Mouse (Mus musculus) heart, embryonic 16.5 days (tissue): ENCODE results near the gene Myh11. TPM values are rescaled to one million over a fixed set of nuclear protein-coding genes. Genes with fewer than 3 reads are reported as not detected.
A peak's percentile ranks its signal among the peaks of the same experiment; 100 is the strongest.

Source experiments
- ATAC-seq: fragments of 200-750 bp; cut with Nextera tagmentation; replicated peaks from 2 replicates; pipeline ENCODE4 v1.8.0; 2017; ENCODE audit warnings: moderate number of reproducible peaks; ENCODE audit not compliant: insufficient read depth, low FRiP score; ENCODE audit errors: extremely low read depth
- H3K27ac ChIP-seq: fragments of 300-500 bp; sonication (generic); 2 replicates; pipeline ENCODE4 v1.5.1; 2014; ENCODE audit warnings: mild to moderate bottlenecking, low read length, control low read depth, moderate library complexity
- H3K27me3 ChIP-seq: fragments of 300-500 bp; sonication (generic); 2 replicates; pipeline ENCODE4 v1.6.1; 2014; ENCODE audit warnings: low read length, mixed read lengths; ENCODE audit not compliant: control insufficient read depth, insufficient read depth
- H3K36me3 ChIP-seq: fragments of 300-500 bp; sonication (generic); 2 replicates; pipeline ENCODE4 v1.6.1; 2014; ENCODE audit not compliant: control insufficient read depth, insufficient read depth
- H3K4me1 ChIP-seq: fragments of 300-500 bp; sonication (generic); 2 replicates; pipeline ENCODE4 v1.6.1; 2014; ENCODE audit warnings: low read length, mixed read lengths; ENCODE audit not compliant: control insufficient read depth, insufficient read depth
- H3K4me2 ChIP-seq: fragments of 300-500 bp; sonication (generic); 2 replicates; pipeline ENCODE4 v1.6.1; 2014; ENCODE audit warnings: low read depth, mild to moderate bottlenecking, control low read depth, low read length
- H3K4me3 ChIP-seq: fragments of 300-500 bp; sonication (generic); 2 replicates; pipeline ENCODE4 v1.5.1; 2014; ENCODE audit warnings: mild to moderate bottlenecking, control low read depth, low read length
- H3K9ac ChIP-seq: fragments of 300-500 bp; sonication (generic); 2 replicates; pipeline ENCODE4 v1.6.1; 2014; ENCODE audit warnings: low read length, control low read depth
- H3K9me3 ChIP-seq: fragments of 300-500 bp; sonication (generic); replicated peaks from 2 replicates; pipeline ENCODE4 v1.6.1; 2016; ENCODE audit warnings: low read length; ENCODE audit not compliant: control insufficient read depth
- WGBS: fragments of 180-500 bp; shearing (Covaris S2); extraction: QIAGEN DNeasy Blood & Tissue Kit; methylation state at CpG from one replicate; pipeline ENCODE4 v1.1.7; 2014; 5-methylcytosine and 5-hydroxymethylcytosine counted together
- polyA plus RNA-seq: library from polyadenylated mRNA; unstranded; fragments of >200 nt; fragmentation: Nextera tagmentation; extraction: Ambion mirVana; gene quantifications from 2 replicates; pipeline ENCODE4 v1.2.1, GENCODE M21; 2015

Myh11 gene
- 7.5 and 9.2 TPM in 2 replicates for polyA plus RNA-seq

DNA sequence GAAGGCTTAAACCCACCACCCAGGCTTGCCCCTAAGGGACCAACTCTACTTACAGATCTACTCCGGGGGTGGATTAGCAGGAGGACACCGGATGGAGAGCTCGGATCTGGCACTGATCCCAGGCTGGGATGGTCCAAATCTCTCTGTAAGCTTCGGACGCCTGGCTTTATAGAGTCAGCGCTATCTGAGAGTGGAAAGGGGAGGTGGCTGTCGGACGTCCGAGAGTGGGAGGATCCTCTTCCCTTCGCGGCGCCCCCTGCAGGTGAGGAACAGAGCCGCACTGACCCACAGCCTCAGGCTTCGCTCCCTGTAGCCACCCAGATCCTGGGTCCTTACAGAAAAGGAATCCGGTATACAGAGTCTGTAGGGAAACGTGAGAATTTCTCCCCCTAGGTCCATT is at the start of gene Myh11:
Gene Myh11 (minus strand): TSS at position 150 of the 400 bp plus-strand sequence.
- ATAC-seq = peak; percentile 83
- H3K9me3 ChIP-seq = no peaks in the 10 kb centered on the region
- H3K4me1 ChIP-seq = peaks cover 11% of the 10 kb centered on the region
- H3K27me3 ChIP-seq = peaks cover 50% of the 10 kb centered on the region
- H3K4me2 ChIP-seq = peak within 1 kb of the TSS; percentile 59
- 3% methylated on average over 16 of the region's 16 CpGs for WGBS
- no peaks in the 10 kb centered on the region for H3K36me3 ChIP-seq
- no peak within 1 kb of the TSS for H3K27ac ChIP-seq
- peak within 1 kb of the TSS; percentile 18; the same call in 1 of the 2 replicates for H3K9ac ChIP-seq
- peak within 1 kb of the TSS; percentile 25 for H3K4me3 ChIP-seq

- no peak for ATAC-seq
- Histone ChIP-seq H3K9me3 (no peaks in the 10 kb centered on the region), H3K27me3 (no peaks in the 10 kb centered on the region), H3K4me3 (no peak overlapping the region), H3K4me1 (no peaks in the 10 kb centered on the region), H3K9ac (no peak overlapping the region), H3K27ac (no peak overlapping the region), H3K36me3 (no peaks in the 10 kb centered on the region), H3K4me2 (no peak overlapping the region)
- WGBS = 60% methylated on average over 1 of the region's 1 CpGs
These were observed 37.0 kb upstream of the Myh11 start for GRCm38 (mm10) chr16:14328156-14328555.

DNA sequence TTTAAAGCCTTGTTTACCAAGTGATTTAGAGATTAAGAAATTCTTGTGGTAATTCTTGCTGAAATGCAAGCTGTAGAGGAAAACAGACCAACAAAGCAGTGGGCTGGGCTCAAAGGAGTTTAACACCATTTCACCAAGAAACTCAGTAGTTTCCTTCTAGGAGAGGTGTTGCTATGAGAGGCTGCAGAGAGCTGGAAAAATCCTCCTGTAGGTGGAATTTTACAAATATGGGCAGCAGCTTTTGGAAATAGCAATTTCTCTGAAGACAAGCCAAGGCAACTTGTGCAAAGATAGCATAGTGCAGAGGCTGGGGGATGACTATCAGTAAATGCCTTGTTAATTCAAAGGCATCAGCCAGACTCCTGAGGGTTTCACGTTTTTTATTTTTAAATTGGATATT is 29.3 kb upstream of the Myh11 start:
- ATAC-seq = no peak
- H3K9me3 ChIP-seq = no peaks in the 10 kb centered on the region
- H3K27ac ChIP-seq = no peak overlapping the region
- no peak overlapping the region for H3K4me2 ChIP-seq
- H3K9ac ChIP-seq = no peak overlapping the region
- H3K4me1 ChIP-seq = peaks cover 11% of the 10 kb centered on the region
- WGBS = 44% methylated on average over 1 of the region's 1 CpGs
- H3K36me3 ChIP-seq = no peaks in the 10 kb centered on the region
- H3K4me3 ChIP-seq = no peak overlapping the region
- no peaks in the 10 kb centered on the region; the same call in none of the 2 replicates for H3K27me3 ChIP-seq

DNA sequence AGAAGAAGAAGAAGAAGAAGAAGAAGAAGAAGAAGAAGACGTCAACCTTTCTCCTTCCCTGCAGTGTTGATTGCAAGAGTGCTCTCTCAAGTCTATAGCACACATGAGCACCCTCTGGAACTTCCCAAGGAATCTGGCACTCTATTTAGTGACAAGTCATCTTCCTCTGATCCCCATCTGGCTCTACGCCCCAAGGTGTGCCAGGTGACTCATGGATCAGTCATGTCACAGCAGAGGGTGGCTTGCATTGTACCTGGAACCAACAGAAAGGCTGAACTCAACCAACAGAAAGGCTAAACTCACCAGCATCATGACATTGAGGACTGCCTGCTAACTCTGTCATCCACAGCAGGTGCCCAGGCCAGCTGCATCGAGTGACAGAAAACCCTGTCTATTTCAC is 28.5 kb upstream of the Myh11 start:
- no peak overlapping the region for H3K9ac ChIP-seq
- no peaks in the 10 kb centered on the region for H3K9me3 ChIP-seq
- no peak for ATAC-seq
- H3K36me3 ChIP-seq = no peaks in the 10 kb centered on the region
- peaks cover 11% of the 10 kb centered on the region for H3K4me1 ChIP-seq
- no peaks in the 10 kb centered on the region; the same call in none of the 2 replicates for H3K27me3 ChIP-seq
- H3K4me3 ChIP-seq = no peak overlapping the region
- no peak overlapping the region for H3K4me2 ChIP-seq
- no peak overlapping the region for H3K27ac ChIP-seq
- WGBS = 75% methylated on average over 3 of the region's 3 CpGs

DNA sequence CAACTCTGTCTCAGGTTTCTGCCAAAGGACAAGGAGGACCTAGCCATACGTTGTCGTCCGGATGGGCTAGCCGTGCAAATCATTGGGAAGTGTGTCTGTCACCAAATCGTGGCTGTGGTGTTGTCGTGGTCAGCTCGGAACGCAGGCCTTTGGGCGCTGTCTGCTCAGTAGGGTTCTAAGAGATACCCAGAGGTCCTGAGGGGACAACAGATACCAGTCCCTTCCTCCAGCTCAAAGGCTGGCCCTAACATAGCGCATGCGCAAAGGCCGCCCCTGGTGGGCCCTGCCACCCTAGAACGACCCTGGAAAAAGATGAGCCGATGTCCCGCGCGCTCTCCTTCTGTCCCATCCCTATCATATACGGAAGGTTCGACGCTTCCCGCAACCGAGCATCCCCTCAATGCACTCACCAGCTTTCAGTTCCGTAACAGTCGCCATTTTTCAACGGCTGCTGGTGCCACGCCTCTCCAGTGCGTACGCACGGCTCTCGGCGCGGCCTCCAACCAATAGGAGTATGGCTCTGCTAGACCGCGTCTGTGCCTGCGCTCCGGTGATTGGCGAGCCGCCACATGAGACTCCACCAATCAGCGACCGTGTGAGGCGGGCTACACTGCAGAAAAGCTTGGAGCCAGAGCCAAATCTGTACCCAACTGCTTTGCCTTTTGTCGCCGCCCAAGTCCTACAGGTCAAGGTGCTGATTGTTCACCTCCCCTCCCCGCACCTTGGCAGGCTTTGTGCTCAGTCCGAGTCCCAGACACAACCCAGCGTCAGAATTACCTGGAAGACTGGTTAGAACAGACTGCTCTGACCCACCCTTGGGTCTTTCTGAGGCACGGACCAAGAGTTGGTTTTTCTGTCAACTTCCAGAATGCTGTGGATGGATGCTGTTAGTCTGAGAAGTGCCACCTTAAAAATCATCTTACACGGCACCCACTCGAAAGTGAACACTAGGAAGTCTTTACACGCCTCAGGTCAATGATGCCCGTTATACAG is 26.0 kb upstream of the Myh11 start, which contains the start of gene Fopnl:
Gene Fopnl (minus strand): TSS at position 522 of the 993 bp plus-strand sequence.
- peak within 1 kb of the TSS; percentile 96 for H3K4me3 ChIP-seq
- ATAC-seq = peak; percentile 100
- H3K27ac ChIP-seq = peak within 1 kb of the TSS; percentile 83
- H3K4me1 ChIP-seq = peaks cover 11% of the 10 kb centered on the region
- H3K36me3 ChIP-seq = peaks cover 10% of the 10 kb centered on the region
- H3K9me3 ChIP-seq = no peaks in the 10 kb centered on the region
- H3K27me3 ChIP-seq = no peaks in the 10 kb centered on the region; the same call in none of the 2 replicates
- H3K4me2 ChIP-seq = peak within 1 kb of the TSS; percentile 91
- H3K9ac ChIP-seq = peak within 1 kb of the TSS; percentile 89
- WGBS = 3% methylated on average over 51 of the region's 51 CpGs

DNA sequence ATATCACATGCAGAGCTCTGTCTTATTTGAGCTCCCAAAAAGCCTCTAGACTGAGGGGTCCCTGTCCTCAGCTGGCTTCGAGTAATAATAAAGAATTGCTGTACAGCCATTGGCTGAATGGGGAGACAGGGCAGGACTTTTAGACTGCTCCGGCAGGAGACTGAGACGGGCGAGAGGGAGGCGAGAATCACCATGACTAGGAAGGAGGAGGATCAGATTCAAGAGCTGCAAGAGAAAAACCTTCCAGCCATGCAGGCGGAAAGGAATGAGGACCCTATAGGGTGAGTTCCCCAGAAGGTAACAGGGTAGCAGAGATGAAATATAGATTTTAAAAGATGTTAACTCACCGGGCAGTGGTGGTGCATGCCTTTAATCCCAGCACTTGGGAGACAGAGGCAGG is 21.7 kb upstream of the Myh11 start:
- Histone ChIP-seq H3K4me1 (peaks cover 11% of the 10 kb centered on the region), H3K27ac (no peak overlapping the region), H3K9ac (no peak overlapping the region), H3K27me3 (no peaks in the 10 kb centered on the region), H3K36me3 (peaks cover 30% of the 10 kb centered on the region), H3K9me3 (no peaks in the 10 kb centered on the region), H3K4me2 (no peak overlapping the region), H3K4me3 (no peak overlapping the region)
- WGBS = 93% methylated on average over 7 of the region's 7 CpGs
- ATAC-seq = no peak

DNA sequence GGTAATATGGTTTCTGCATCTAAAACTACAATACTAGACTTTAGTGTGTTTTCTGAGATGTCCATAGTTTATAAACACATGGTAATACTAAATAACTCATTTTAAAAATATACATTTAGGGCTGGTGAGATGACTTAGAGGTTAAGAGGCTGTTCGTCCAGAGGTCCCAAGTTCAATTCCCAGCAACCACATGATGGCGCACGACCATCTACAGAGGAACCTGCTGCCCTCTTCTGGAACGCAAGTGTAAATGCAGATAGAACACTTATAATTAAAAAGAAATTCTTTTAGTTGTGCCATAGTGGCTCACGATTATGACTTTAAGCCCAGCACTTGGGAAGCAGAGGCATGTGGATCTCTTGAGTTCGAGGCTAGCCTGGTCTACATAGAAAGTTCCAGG is 20.2 kb upstream of the Myh11 start:
- Histone ChIP-seq H3K4me3 (no peak overlapping the region), H3K9me3 (no peaks in the 10 kb centered on the region), H3K27ac (no peak overlapping the region), H3K4me1 (peaks cover 9% of the 10 kb centered on the region), H3K4me2 (no peak overlapping the region), H3K27me3 (no peaks in the 10 kb centered on the region), H3K9ac (no peak overlapping the region), H3K36me3 (peaks cover 37% of the 10 kb centered on the region)
- 55% methylated on average over 6 of the region's 6 CpGs for WGBS
- no peak for ATAC-seq

GRCm38 (mm10) chr16:14309833-14310232 is 18.7 kb upstream of the Myh11 start:
- Histone ChIP-seq H3K4me1 (no peaks in the 10 kb centered on the region), H3K4me2 (no peak overlapping the region), H3K9me3 (no peaks in the 10 kb centered on the region), H3K27ac (no peak overlapping the region), H3K27me3 (no peaks in the 10 kb centered on the region), H3K4me3 (no peak overlapping the region), H3K9ac (no peak overlapping the region), H3K36me3 (peaks cover 37% of the 10 kb centered on the region)
- 65% methylated on average over 3 of the region's 3 CpGs for WGBS
- no peak for ATAC-seq
